Mouse (Mus musculus): ENCODE data around the gene Iqsec1. TPM values are rescaled to one million over a fixed set of nuclear protein-coding genes. Genes with fewer than 3 reads are reported as not detected.
A peak's percentile ranks its signal among the peaks of the same experiment; 100 is the strongest.

The Iqsec1 gene
- total and polyA plus RNA-seq, 2 experiments = 8.9 to 69.3 TPM

GRCm38 (mm10) chr6:90624733-90625132 is 363.8 kb downstream of the Iqsec1 start:
- WGBS = 78% methylated on average over 11 of the region's 11 CpGs
- no peak for TF ChIP-seq POLR2A (IDR thresholded peaks at IDR 0.05; ENCODE audit: extremely low read depth, insufficient read depth, low read length)
- TF ChIP-seq CTCF (IDR thresholded peaks at IDR 0.05; ENCODE audit: low read depth, low read length) = no peak
- Histone ChIP-seq H3K4me3 (ENCODE audit: insufficient read depth, low read depth, low read length) (no peak overlapping the region), H3K79me2 (ENCODE audit: control insufficient read depth, insufficient read depth, low read length) (no peaks in the 10 kb centered on the region), H3K36me3 (ENCODE audit: control insufficient read depth, insufficient read depth, low read length) (no peaks in the 10 kb centered on the region), H3K27me3 (ENCODE audit: control insufficient read depth, insufficient read depth, low read length) (no peaks in the 10 kb centered on the region), H3K27ac (replicated peaks; ENCODE audit: insufficient read depth, low read depth, low read length) (no peak overlapping the region), H3K9ac (ENCODE audit: low read depth, low read length) (no peak overlapping the region), H3K4me1 (ENCODE audit: control insufficient read depth, insufficient read depth, low read length) (no peaks in the 10 kb centered on the region)
- DNase-seq (ENCODE audit: extremely low read depth, low read depth, low spot score) = no peak

DNA sequence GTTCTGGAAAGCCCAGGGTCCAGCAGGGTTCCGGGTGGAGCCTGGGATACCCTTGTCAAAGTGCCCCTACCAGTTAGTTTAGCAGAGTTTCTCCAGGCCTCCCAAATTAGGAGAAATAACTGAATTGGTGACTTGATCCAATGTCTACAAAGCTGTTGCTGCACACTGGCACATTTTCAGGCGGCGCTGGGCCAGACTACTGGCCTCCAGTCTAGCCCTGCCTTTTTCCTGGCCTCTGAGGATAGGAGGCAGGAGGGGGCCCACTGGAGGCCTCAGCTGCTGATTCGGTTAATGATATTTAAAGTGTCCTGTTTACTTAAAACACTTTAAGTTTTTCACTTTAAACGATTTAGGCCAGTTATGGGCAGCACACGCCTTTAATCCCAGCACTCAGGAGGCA is 364.3 kb downstream of the Iqsec1 start:
- no peaks in the 10 kb centered on the region for H3K36me3 ChIP-seq (ENCODE audit: control insufficient read depth, insufficient read depth, low read length)
- no peak overlapping the region for H3K27ac ChIP-seq (replicated peaks; ENCODE audit: insufficient read depth, low read depth, low read length)
- H3K9ac ChIP-seq (ENCODE audit: low read depth, low read length) = no peak overlapping the region
- no peaks in the 10 kb centered on the region for H3K27me3 ChIP-seq (ENCODE audit: control insufficient read depth, insufficient read depth, low read length)
- no peaks in the 10 kb centered on the region for H3K79me2 ChIP-seq (ENCODE audit: control insufficient read depth, insufficient read depth, low read length)
- DNase-seq (ENCODE audit: extremely low read depth, low read depth, low spot score) = peak; percentile 48
- 34% methylated on average over 6 of the region's 6 CpGs for WGBS
- no peak overlapping the region for H3K4me3 ChIP-seq (ENCODE audit: insufficient read depth, low read depth, low read length)
- H3K4me1 ChIP-seq (ENCODE audit: control insufficient read depth, insufficient read depth, low read length) = peaks cover 1% of the 10 kb centered on the region; the same call in 1 of the 2 replicates
- TF ChIP-seq POLR2A (IDR thresholded peaks at IDR 0.05; ENCODE audit: extremely low read depth, insufficient read depth, low read length) (no peak), CTCF (IDR thresholded peaks at IDR 0.05; ENCODE audit: low read depth, low read length) (no peak)

GRCm38 (mm10) chr6:90623456-90623836 is 365.0 kb downstream of the Iqsec1 start:
- Histone ChIP-seq H3K9ac (ENCODE audit: low read depth, low read length) (no peak overlapping the region), H3K4me3 (ENCODE audit: insufficient read depth, low read depth, low read length) (no peak overlapping the region), H3K27ac (replicated peaks; ENCODE audit: insufficient read depth, low read depth, low read length) (no peak overlapping the region), H3K4me1 (ENCODE audit: control insufficient read depth, insufficient read depth, low read length) (peaks cover 7% of the 10 kb centered on the region; the same call in 1 of the 2 replicates), H3K27me3 (ENCODE audit: control insufficient read depth, insufficient read depth, low read length) (no peaks in the 10 kb centered on the region), H3K36me3 (ENCODE audit: control insufficient read depth, insufficient read depth, low read length) (no peaks in the 10 kb centered on the region), H3K79me2 (ENCODE audit: control insufficient read depth, insufficient read depth, low read length) (no peaks in the 10 kb centered on the region)
- no peak for TF ChIP-seq CTCF (IDR thresholded peaks at IDR 0.05; ENCODE audit: low read depth, low read length)
- no peak for TF ChIP-seq POLR2A (IDR thresholded peaks at IDR 0.05; ENCODE audit: extremely low read depth, insufficient read depth, low read length)
- WGBS = 86% methylated on average over 5 of the region's 5 CpGs
- DNase-seq (ENCODE audit: extremely low read depth, low read depth, low spot score) = no peak

- no peak for TF ChIP-seq CTCF (IDR thresholded peaks at IDR 0.05; ENCODE audit: low read depth, low read length)
- TF ChIP-seq POLR2A (IDR thresholded peaks at IDR 0.05; ENCODE audit: extremely low read depth, insufficient read depth, low read length) = no peak
- H3K36me3 ChIP-seq (ENCODE audit: control insufficient read depth, insufficient read depth, low read length) = no peaks in the 10 kb centered on the region
- no peaks in the 10 kb centered on the region for H3K27me3 ChIP-seq (ENCODE audit: control insufficient read depth, insufficient read depth, low read length)
- H3K27ac ChIP-seq (replicated peaks; ENCODE audit: insufficient read depth, low read depth, low read length) = no peak overlapping the region
- no peak overlapping the region for H3K9ac ChIP-seq (ENCODE audit: low read depth, low read length)
- H3K4me1 ChIP-seq (ENCODE audit: control insufficient read depth, insufficient read depth, low read length) = peaks cover 7% of the 10 kb centered on the region; the same call in 1 of the 2 replicates
- DNase-seq (ENCODE audit: extremely low read depth, low read depth, low spot score) = no peak
- H3K79me2 ChIP-seq (ENCODE audit: control insufficient read depth, insufficient read depth, low read length) = no peaks in the 10 kb centered on the region
- H3K4me3 ChIP-seq (ENCODE audit: insufficient read depth, low read depth, low read length) = no peak overlapping the region
- WGBS = 83% methylated on average over 11 of the region's 11 CpGs
Observed at GRCm38 (mm10) chr6:90622758-90623455, 365.6 kb downstream of the Iqsec1 start.

DNA sequence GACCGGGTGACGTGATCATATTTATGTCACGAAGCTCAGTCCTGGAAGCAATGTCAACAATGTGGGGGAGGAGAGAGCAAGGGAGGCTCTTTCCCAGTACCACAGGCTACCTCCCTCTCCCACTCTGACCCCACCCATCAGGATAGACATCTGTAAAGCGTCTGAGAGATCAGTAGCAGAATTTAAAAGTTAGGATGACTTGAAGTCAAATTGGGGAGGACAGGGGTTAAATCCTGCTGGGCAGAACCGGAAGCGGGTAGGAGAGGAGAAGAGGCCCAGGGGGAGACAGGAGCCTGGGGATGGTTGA is 366.9 kb downstream of the Iqsec1 start:
- H3K9ac ChIP-seq (ENCODE audit: low read depth, low read length) = no peak overlapping the region
- no peaks in the 10 kb centered on the region for H3K27me3 ChIP-seq (ENCODE audit: control insufficient read depth, insufficient read depth, low read length)
- no peak overlapping the region for H3K27ac ChIP-seq (replicated peaks; ENCODE audit: insufficient read depth, low read depth, low read length)
- no peaks in the 10 kb centered on the region for H3K36me3 ChIP-seq (ENCODE audit: control insufficient read depth, insufficient read depth, low read length)
- H3K4me3 ChIP-seq (ENCODE audit: insufficient read depth, low read depth, low read length) = no peak overlapping the region
- H3K79me2 ChIP-seq (ENCODE audit: control insufficient read depth, insufficient read depth, low read length) = no peaks in the 10 kb centered on the region
- 46% methylated on average over 6 of the region's 6 CpGs for WGBS
- H3K4me1 ChIP-seq (ENCODE audit: control insufficient read depth, insufficient read depth, low read length) = peaks cover 7% of the 10 kb centered on the region; the same call in 1 of the 2 replicates
- DNase-seq (ENCODE audit: extremely low read depth, low read depth, low spot score) = no peak
- TF ChIP-seq POLR2A (IDR thresholded peaks at IDR 0.05; ENCODE audit: extremely low read depth, insufficient read depth, low read length) (no peak), CTCF (IDR thresholded peaks at IDR 0.05; ENCODE audit: low read depth, low read length) (no peak)

- H3K4me1 ChIP-seq (ENCODE audit: control insufficient read depth, insufficient read depth, low read length) = peaks cover 7% of the 10 kb centered on the region; the same call in 1 of the 2 replicates
Observed at GRCm38 (mm10) chr6:90620791-90621583, 367.5 kb downstream of the Iqsec1 start.

More at GRCm38 (mm10) chr6:90620791-90621583, 367.5 kb downstream of the Iqsec1 start:
- no peak overlapping the region for H3K9ac ChIP-seq (ENCODE audit: low read depth, low read length)
- no peaks in the 10 kb centered on the region for H3K27me3 ChIP-seq (ENCODE audit: control insufficient read depth, insufficient read depth, low read length)
- H3K27ac ChIP-seq (replicated peaks; ENCODE audit: insufficient read depth, low read depth, low read length) = no peak overlapping the region
- H3K36me3 ChIP-seq (ENCODE audit: control insufficient read depth, insufficient read depth, low read length) = no peaks in the 10 kb centered on the region
- DNase-seq (ENCODE audit: extremely low read depth, low read depth, low spot score) = no peak
- WGBS = 43% methylated on average over 9 of the region's 9 CpGs
- TF ChIP-seq CTCF (IDR thresholded peaks at IDR 0.05; ENCODE audit: low read depth, low read length) (no peak), POLR2A (IDR thresholded peaks at IDR 0.05; ENCODE audit: extremely low read depth, insufficient read depth, low read length) (no peak)
- no peaks in the 10 kb centered on the region for H3K79me2 ChIP-seq (ENCODE audit: control insufficient read depth, insufficient read depth, low read length)
- no peak overlapping the region for H3K4me3 ChIP-seq (ENCODE audit: insufficient read depth, low read depth, low read length)
